Mouse (Mus musculus): ENCODE results near the gene Med16. TPM values are rescaled to one million over a fixed set of nuclear protein-coding genes. Genes with fewer than 3 reads are reported as not detected.

Gene Med16
- 27.1 TPM for polyA plus RNA-seq (2021)

DNA sequence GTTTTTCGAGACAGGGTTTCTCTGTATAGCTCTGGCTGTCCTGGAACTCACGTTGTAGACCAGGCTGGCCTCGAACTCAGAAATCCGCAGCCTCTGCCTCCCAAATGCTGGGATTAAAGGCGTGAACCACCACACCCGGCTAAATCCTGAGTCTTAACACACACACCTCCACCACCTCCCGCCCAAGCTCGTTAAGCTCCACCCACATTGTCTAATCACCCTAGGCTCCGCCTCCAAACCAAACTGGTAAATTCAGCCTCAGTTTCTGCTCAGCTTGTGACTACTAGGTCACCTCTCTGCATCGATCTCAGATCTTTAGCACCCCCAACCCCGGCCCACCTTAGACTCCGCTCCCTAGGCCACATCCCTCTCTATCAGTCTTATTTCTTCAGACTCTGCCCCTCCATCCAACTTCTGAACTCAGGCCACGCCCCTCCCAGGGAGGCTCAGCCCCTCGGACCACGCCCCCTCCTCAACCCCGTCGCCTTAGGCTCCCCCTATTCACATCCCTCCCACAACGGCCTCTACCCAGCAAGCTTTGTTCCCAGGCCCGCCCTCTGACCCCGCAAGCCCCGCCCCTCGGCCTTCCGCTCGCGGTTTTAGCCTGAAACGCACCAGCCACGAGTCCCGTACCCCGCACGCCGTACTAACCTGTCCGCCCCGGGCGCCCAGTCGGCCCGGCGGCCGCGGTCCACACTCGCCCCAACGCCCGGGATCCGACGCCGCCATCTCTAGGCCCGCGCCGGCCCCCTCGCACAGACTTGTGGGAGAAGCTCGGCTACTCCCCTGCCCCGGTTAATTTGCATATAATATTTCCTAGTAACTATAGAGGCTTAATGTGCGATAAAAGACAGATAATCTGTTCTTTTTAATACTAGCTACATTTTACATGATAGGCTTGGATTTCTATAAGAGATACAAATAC is at the start of gene Med16:
Gene Med16, minus strand, starts transcription at position 757 of the 925 bp plus-strand sequence.
- DNase-seq (ENCODE audit: low read depth, low spot score) (peak; percentile 81), ATAC-seq (peak; percentile 86)
- in situ Hi-C loops (cut with MboI; ENCODE audit: low pct_unique_long_range_greater_than_20kb), result no loop called here
- TF ChIP-seq CTCF (IDR thresholded peaks at IDR 0.05), result no peak
- H3K27me3 ChIP-seq, result no peaks in the 10 kb centered on the region
- ChIA-PET POLR2A (interaction anchor here (0.7 to 1.6 kb wide), 6 partner anchors 9 to 234 kb away, joined by 3 to 5 read pairs (median 4); no protein-coding TSS in a partner anchor), CTCF (interaction anchor here (0.9 to 3.7 kb wide), 6 partner anchors 17 to 76 kb away, joined by 3 to 15 read pairs (median 6); partner anchors contain the start of gene Tmem259)

DNA sequence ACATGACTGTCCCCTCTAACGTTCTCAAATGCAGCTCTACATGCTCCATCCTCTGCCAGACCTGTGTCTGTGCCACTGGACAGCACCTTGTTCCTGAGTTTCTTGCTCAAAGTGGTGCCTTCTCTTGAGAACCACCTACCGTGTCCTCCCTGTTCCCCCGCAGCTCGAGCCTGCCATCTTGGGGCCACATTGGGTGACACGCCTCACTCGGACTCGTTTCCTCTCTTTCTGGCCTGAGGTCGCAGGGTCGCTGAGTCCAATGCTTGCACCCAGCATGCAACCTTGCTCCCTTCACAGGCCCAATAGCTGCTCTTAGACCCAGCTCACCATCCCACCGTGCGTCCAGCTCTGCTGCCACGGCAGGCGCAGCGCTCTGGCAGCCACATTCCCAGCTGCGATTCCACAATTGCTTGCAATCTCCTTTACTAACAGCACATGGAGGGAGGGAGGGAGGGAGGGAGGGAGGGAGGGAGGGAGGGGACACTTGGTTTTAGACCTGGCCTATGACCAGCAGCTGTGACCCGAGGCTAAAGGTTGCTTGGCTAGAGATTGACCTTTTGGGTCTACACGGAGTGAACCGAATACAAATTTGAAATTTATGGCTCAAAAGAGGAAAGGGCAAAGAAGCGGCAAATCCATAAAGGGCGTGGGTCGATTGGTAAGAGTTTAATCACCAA is 49.6 kb upstream of the Med16 start:
- no peak for DNase-seq (ENCODE audit: low read depth, low spot score)
- ATAC-seq, result no peak
- H3K27me3 ChIP-seq, result no peaks in the 10 kb centered on the region

DNA sequence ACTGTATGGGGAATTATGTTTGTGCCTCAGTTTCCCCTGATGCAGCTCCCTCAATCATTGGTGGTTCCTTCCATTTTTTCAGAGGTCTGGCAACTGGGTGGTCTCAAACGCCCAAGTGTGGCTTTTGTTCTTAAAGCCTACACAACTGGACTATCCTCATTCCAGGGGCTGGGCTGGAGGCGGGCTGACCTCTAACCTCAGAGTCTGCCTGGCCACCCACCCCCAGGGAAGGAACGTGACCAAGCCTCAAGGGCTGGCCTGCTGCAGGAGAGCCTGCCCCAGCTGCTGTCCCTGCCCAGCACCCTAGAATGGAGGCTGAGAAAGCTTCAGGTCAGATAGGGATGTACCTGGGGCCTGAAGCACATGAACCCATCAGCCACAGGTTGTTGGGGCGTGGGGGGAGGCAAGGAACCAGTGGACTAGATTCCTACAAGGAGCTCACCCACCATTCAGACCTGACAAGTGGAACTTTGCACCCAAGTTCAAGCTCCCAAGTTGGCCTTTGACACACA is 48.0 kb upstream of the Med16 start:
- no peaks in the 10 kb centered on the region for H3K27me3 ChIP-seq
- no peak for TF ChIP-seq CTCF (IDR thresholded peaks at IDR 0.05)
- no peak for ATAC-seq
- POLR2A ChIA-PET, result interaction anchor here (1.2 to 2.1 kb wide), 4 partner anchors 10 to 31 kb away, joined by 4 to 8 read pairs (median 6); partner anchors contain the start of gene Arid3a
- no peak for DNase-seq (ENCODE audit: low read depth, low spot score)
- CTCF ChIA-PET, result interaction anchor here (1.0 to 2.2 kb wide), 3 partner anchors 33 to 121 kb away, joined by 3 to 10 read pairs (median 6); no protein-coding TSS in a partner anchor
- in situ Hi-C loops (cut with MboI; ENCODE audit: low pct_unique_long_range_greater_than_20kb), result loop anchor here (5.0 to 10.0 kb wide), 3 partner anchors 34 to 122 kb away; partner anchors contain the start of gene R3hdm4

More for the DNA sequence above, 49.6 kb upstream of the Med16 start:
- ChIA-PET POLR2A (interaction anchor here (0.6 to 2.1 kb wide), 5 partner anchors 7 to 31 kb away, joined by 3 to 8 read pairs (median 4); partner anchors contain the start of genes Arid3a and Tmem259), CTCF (interaction anchor here (0.6 to 3.2 kb wide), 17 partner anchors 9 to 207 kb away, joined by 3 to 42 read pairs (median 4); partner anchors contain the start of genes Arid3a and Med16)
- no peak for TF ChIP-seq CTCF (IDR thresholded peaks at IDR 0.05)
- in situ Hi-C loops (cut with MboI; ENCODE audit: low pct_unique_long_range_greater_than_20kb), result loop anchor here (5.0 to 10.0 kb wide), 3 partner anchors 36 to 123 kb away; partner anchors contain the start of gene R3hdm4

- H3K27me3 ChIP-seq, result no peaks in the 10 kb centered on the region
- no peak for ATAC-seq
- DNase-seq (ENCODE audit: low read depth, low spot score), result no peak
- ChIA-PET POLR2A (interaction anchor here (0.7 to 2.0 kb wide), 4 partner anchors 10 to 64 kb away, joined by 3 to 6 read pairs (median 4); no protein-coding TSS in a partner anchor), CTCF (interaction anchor here (1.1 kb wide), 1 partner anchor 9 kb away, joined by 3 read pairs; no protein-coding TSS in a partner anchor)
- in situ Hi-C loops (cut with MboI; ENCODE audit: low pct_unique_long_range_greater_than_20kb), result loop anchor here (5.0 to 10.0 kb wide), 3 partner anchors 33 to 121 kb away; partner anchors contain the start of gene R3hdm4
- TF ChIP-seq CTCF (IDR thresholded peaks at IDR 0.05), result no peak
These were observed 47.0 kb upstream of the Med16 start for GRCm38 (mm10) chr10:79955691-79956090.

GRCm38 (mm10) chr10:79953946-79954345 is 45.2 kb upstream of the Med16 start:
- ChIA-PET CTCF (interaction anchor here (0.6 to 1.8 kb wide), 5 partner anchors 20 to 119 kb away, joined by 3 to 7 read pairs (median 3); partner anchors contain the start of gene Med16), POLR2A (interaction anchor here (0.7 kb wide), 1 partner anchor 45 kb away, joined by 3 read pairs; the partner anchor contains the start of gene Med16)
- H3K27me3 ChIP-seq, result no peaks in the 10 kb centered on the region
- DNase-seq (ENCODE audit: low read depth, low spot score) (no peak), ATAC-seq (no peak)
- in situ Hi-C loops (cut with MboI; ENCODE audit: low pct_unique_long_range_greater_than_20kb), result loop anchor here (10.0 kb wide), 1 partner anchor 119 kb away; no protein-coding TSS in a partner anchor
- no peak for TF ChIP-seq CTCF (IDR thresholded peaks at IDR 0.05)

DNA sequence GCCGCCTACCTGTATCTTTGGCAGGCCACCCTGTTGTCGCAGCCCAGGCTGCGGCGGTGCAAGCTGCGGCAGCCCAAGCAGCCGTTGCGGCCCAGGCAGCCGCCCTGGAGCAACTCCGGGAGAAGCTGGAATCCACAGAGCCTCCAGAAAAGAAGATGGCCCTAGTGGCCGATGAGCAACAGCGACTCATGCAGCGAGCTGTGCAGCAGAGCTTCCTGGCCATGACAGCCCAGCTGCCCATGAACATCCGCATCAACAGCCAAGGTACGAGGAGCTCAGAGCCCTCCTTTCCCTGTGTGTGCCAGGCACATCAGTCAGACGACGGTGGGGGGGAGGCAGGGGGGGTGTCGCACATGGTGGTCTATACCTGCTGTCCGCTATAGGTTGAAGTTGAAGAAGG is 41.9 kb upstream of the Med16 start:
- no peaks in the 10 kb centered on the region for H3K27me3 ChIP-seq
- no peak for ATAC-seq
- ChIA-PET POLR2A (interaction anchor here (0.5 to 3.0 kb wide), 5 partner anchors 8 to 71 kb away, joined by 3 to 8 read pairs (median 3); no protein-coding TSS in a partner anchor), CTCF (interaction anchor here (0.9 to 2.7 kb wide), 4 partner anchors 9 to 25 kb away, joined by 3 to 13 read pairs (median 4); partner anchors contain the start of gene Wdr18)
- no peak for DNase-seq (ENCODE audit: low read depth, low spot score)
- in situ Hi-C loops (cut with MboI; ENCODE audit: low pct_unique_long_range_greater_than_20kb), result loop anchor here (10.0 kb wide), 1 partner anchor 116 kb away; no protein-coding TSS in a partner anchor
- no peak for TF ChIP-seq CTCF (IDR thresholded peaks at IDR 0.05)

GRCm38 (mm10) chr10:79949873-79950272 is 41.1 kb upstream of the Med16 start:
- ChIA-PET CTCF (interaction anchor here (0.9 to 2.7 kb wide), 4 partner anchors 8 to 24 kb away, joined by 4 to 13 read pairs (median 4); partner anchors contain the start of gene Wdr18), POLR2A (interaction anchor here (1.2 to 3.0 kb wide), 3 partner anchors 8 to 22 kb away, joined by 3 to 8 read pairs (median 5); no protein-coding TSS in a partner anchor)
- in situ Hi-C loops (cut with MboI; ENCODE audit: low pct_unique_long_range_greater_than_20kb), result loop anchor here (10.0 kb wide), 1 partner anchor 115 kb away; no protein-coding TSS in a partner anchor
- TF ChIP-seq CTCF (IDR thresholded peaks at IDR 0.05), result no peak
- ATAC-seq (no peak), DNase-seq (ENCODE audit: low read depth, low spot score) (no peak)
- H3K27me3 ChIP-seq, result no peaks in the 10 kb centered on the region

- DNase-seq (ENCODE audit: low read depth, low spot score), result no peak
- H3K27me3 ChIP-seq, result no peaks in the 10 kb centered on the region
- POLR2A ChIA-PET, result interaction anchor here (0.7 kb wide), 1 partner anchor 10 kb away, joined by 4 read pairs; no protein-coding TSS in a partner anchor
- no peak for ATAC-seq
- in situ Hi-C loops (cut with MboI; ENCODE audit: low pct_unique_long_range_greater_than_20kb), result no loop called here
- CTCF ChIA-PET, result interaction anchor here (1.7 to 2.0 kb wide), 2 partner anchors 10 to 12 kb away, joined by 6 read pairs; partner anchors contain the start of gene Wdr18
- TF ChIP-seq CTCF (IDR thresholded peaks at IDR 0.05), result no peak
These were observed 38.8 kb upstream of the Med16 start for GRCm38 (mm10) chr10:79947502-79947901.

GRCm38 (mm10) chr10:79946752-79947322 is 38.1 kb upstream of the Med16 start:
- no peak for DNase-seq (ENCODE audit: low read depth, low spot score)
- in situ Hi-C loops (cut with MboI; ENCODE audit: low pct_unique_long_range_greater_than_20kb), result no loop called here
- TF ChIP-seq CTCF (IDR thresholded peaks at IDR 0.05), result no peak
- CTCF ChIA-PET, result interaction anchor here (1.2 to 2.0 kb wide), 3 partner anchors 9 to 13 kb away, joined by 3 to 6 read pairs (median 6); partner anchors contain the start of gene Wdr18
- no peak for ATAC-seq
- H3K27me3 ChIP-seq, result no peaks in the 10 kb centered on the region
- POLR2A ChIA-PET, result interaction anchor here (0.7 to 1.3 kb wide), 2 partner anchors 9 to 11 kb away, joined by 4 to 5 read pairs; no protein-coding TSS in a partner anchor
